In the genomic region with DNA sequence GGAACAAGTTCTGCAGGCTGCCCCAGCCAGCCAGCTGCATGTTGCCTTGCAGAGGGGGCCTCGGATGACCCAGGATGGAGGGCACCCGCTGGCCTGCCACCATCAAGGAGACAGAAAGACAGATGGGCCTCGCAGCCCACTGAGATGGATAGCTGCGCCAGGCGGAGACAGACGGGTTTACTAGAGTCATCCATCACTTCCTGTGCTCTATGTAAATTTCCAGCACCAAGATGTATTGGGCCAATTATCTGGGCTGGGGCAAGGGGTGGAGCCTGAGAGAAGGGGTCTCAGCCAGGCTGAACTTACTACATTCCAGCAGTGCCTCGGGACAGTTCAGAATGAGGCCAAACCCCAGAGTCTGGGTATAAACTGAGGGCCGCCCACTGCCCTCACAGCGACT, we compare ENCODE assay signal across 13 mouse cellular contexts.
DNase-seq lines count a peak whose midpoint lies in the region; ATAC-seq and TF ChIP-seq lines count a peak whose summit lies in the region.
"Had no signal": no experiment of that assay in that cellular context is flagged by ENCODE, and none has a peak within 500 bp of the region (broad histone marks: within the 10 kb centered on the region; RNA-seq: fewer than 3 reads in every experiment).

No protein-coding gene starts in this region.

- TF ChIP-seq POLR2A in heart, adult 2 months (IDR thresholded peaks at IDR 0.05; ENCODE audit: insufficient read depth, low read depth, low read length): no peak

- no peak for TF ChIP-seq CTCF in heart, adult 2 months (IDR thresholded peaks at IDR 0.05)
- no peak for TF ChIP-seq CTCF in left cerebral cortex, adult 2 months (IDR thresholded peaks at IDR 0.05)

- H3K36me3 ChIP-seq in heart, embryonic 10.5 days: no peaks in the 10 kb centered on the region
- H3K36me3 ChIP-seq in heart, adult 2 months (ENCODE audit: control insufficient read depth, insufficient read depth, low read length): no peaks in the 10 kb centered on the region
- no peaks in the 10 kb centered on the region for H3K36me3 ChIP-seq in neural tube, embryonic 12.5 days
- H3K36me3 ChIP-seq: G1E; heart, embryonic 15.5 days; midbrain, embryonic 10.5 days had no signal

- no peak overlapping the region; the same call in 1 of the 2 replicates for H3K4me2 ChIP-seq in neural tube, embryonic 12.5 days (replicated peaks)
- H3K4me2 ChIP-seq: heart, embryonic 15.5 days had no signal

- no peaks in the 10 kb centered on the region for H3K9me3 ChIP-seq in heart, embryonic 10.5 days
- H3K9me3 ChIP-seq in neural tube, embryonic 12.5 days: no peaks in the 10 kb centered on the region
- H3K9me3 ChIP-seq: G1E; heart, embryonic 15.5 days; midbrain, embryonic 10.5 days had no signal

- DNase-seq in heart, embryonic 10.5 days (ENCODE audit: low spot score): no peak
- no peak for DNase-seq in heart, adult 2 months
- DNase-seq in left cerebral cortex, postnatal 4 days: peak; percentile 17
- DNase-seq in left cerebral cortex, adult 2 months (ENCODE audit: extremely low spot score in 1 of 2, low spot score in 2 of 2): no peak
- peak; percentile 43 for DNase-seq in embryo, embryonic 9.5 days (ENCODE audit: extremely low spot score)
- DNase-seq in right cerebral cortex, adult 18-20 months: no peak
- DNase-seq: B cell, adult 2 months; gastrocnemius, postnatal 25 days had no signal

- no peaks in the 10 kb centered on the region for H3K79me2 ChIP-seq in heart, adult 2 months (replicated peaks; ENCODE audit: control insufficient read depth, insufficient read depth, low read length)

- TF ChIP-seq EP300 in heart, adult 2 months (IDR thresholded peaks at IDR 0.05; ENCODE audit: insufficient read depth, low read depth, low read length): no peak

- peak overlapping the region; percentile 47; the same call in 1 of the 2 replicates for H3K27ac ChIP-seq in heart, embryonic 10.5 days
- no peak overlapping the region for H3K27ac ChIP-seq in heart, adult 2 months
- H3K27ac ChIP-seq in left cerebral cortex, adult 2 months: no peak overlapping the region
- H3K27ac ChIP-seq in neural tube, embryonic 12.5 days: peak overlapping the region; percentile 20; the same call in 1 of the 2 replicates
- H3K27ac ChIP-seq: heart, embryonic 15.5 days; midbrain, embryonic 10.5 days had no signal

- WGBS in heart, embryonic 10.5 days: 47% methylated on average over 9 of the region's 9 CpGs
- WGBS in heart, adult 2 months: 67% methylated on average over 9 of the region's 9 CpGs
- WGBS in neural tube, embryonic 12.5 days: 6% methylated on average over 9 of the region's 9 CpGs

- H3K9ac ChIP-seq in heart, adult 2 months (ENCODE audit: low read depth, low read length): no peak overlapping the region
- H3K9ac ChIP-seq in neural tube, embryonic 12.5 days: no peak overlapping the region
- H3K9ac ChIP-seq: heart, embryonic 15.5 days had no signal

- intact Hi-C loops in heart, adult 2 months (cut with DNase I): no loop called here
- intact Hi-C loops in left cerebral cortex, postnatal 4 days (cut with DNase I): no loop called here
- intact Hi-C loops in left cerebral cortex, adult 2 months (cut with DNase I): no loop called here

- ATAC-seq in neural tube, embryonic 12.5 days (ENCODE audit: low FRiP score, low read depth): peak; percentile 22; the same call in 1 of the 2 replicates
- ATAC-seq in erythroid progenitor cell, adult 5-6 weeks (replicated peaks; ENCODE audit: low FRiP score, poor library complexity, severe bottlenecking): no peak

- H3K27me3 ChIP-seq in heart, embryonic 10.5 days (ENCODE audit: insufficient read depth, poor library complexity, severe bottlenecking): peaks cover 50% of the 10 kb centered on the region
- no peaks in the 10 kb centered on the region for H3K27me3 ChIP-seq in heart, adult 2 months (ENCODE audit: control insufficient read depth, insufficient read depth, low read length)
- peaks cover 3% of the 10 kb centered on the region for H3K27me3 ChIP-seq in neural tube, embryonic 12.5 days (replicated peaks)

- no peak overlapping the region for H3K4me3 ChIP-seq in heart, embryonic 10.5 days
- H3K4me3 ChIP-seq in heart, adult 2 months: no peak overlapping the region
- H3K4me3 ChIP-seq in left cerebral cortex, adult 2 months: no peak overlapping the region
- no peak overlapping the region for H3K4me3 ChIP-seq in neural tube, embryonic 12.5 days
- H3K4me3 ChIP-seq: heart, embryonic 15.5 days; midbrain, embryonic 10.5 days had no signal

- H3K4me1 ChIP-seq in heart, embryonic 10.5 days: peaks cover 43% of the 10 kb centered on the region
- no peaks in the 10 kb centered on the region for H3K4me1 ChIP-seq in heart, adult 2 months (ENCODE audit: control insufficient read depth, insufficient read depth, low read length)
- H3K4me1 ChIP-seq in neural tube, embryonic 12.5 days: peaks cover 69% of the 10 kb centered on the region
- H3K4me1 ChIP-seq: heart, embryonic 15.5 days had no signal

Comparison
In these comparisons a context has a peak if more than half of its experiments do, and no peak if none do; other contexts are left out.
1. DNase-seq: peak in left cerebral cortex, postnatal 4 days (single experiment) and embryo, embryonic 9.5 days (single experiment); none in heart, embryonic 10.5 days (single experiment), heart, adult 2 months (0 of 2), left cerebral cortex, adult 2 months (0 of 2) and right cerebral cortex, adult 18-20 months (single experiment).
2. H3K27ac ChIP-seq: peak in heart, embryonic 10.5 days (single experiment) and neural tube, embryonic 12.5 days (single experiment); none in heart, adult 2 months (single experiment) and left cerebral cortex, adult 2 months (single experiment).